ENCODE assay signal across 13 mouse cellular contexts in the genomic region with DNA sequence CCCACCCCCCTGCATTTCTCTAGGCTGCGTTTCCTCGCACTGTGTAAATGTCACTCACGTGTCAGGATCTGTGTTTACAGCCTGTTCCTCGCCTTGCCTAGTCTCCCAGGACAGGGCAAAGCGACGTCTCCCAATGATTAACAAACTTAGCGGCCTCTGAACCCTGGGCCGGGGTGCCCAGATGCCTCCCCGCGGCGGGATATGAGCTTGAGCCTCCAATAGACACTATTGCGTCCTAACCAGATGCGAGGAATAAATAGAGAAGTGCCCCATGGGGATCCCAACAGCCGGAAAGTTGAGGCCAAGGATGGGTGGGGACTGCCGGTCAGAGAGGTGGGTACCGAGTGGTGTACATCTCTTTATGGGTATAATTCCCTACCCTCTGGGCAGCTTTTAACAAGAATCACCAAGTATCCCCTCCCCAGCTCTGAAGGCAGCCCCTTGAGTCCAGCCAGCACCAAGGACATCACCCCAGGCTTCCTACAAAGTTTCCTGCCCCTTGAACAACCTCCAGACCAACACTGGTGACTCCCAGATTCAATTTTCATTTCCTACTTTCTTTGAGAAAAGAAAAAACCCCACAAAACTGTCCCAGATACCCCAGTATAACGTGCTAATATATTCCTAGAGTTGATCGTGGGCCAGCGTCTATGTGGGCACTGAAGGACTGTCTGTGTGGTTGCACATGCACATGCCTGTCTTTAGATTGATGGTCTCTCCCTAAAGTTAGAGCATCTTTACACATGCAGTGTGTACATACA. TPM values are rescaled to one million over a fixed set of nuclear protein-coding genes. Genes with fewer than 3 reads are reported as not detected.
A peak's percentile ranks its signal among the peaks of the same experiment; 100 is the strongest.
DNase-seq lines count a peak whose midpoint lies in the region; ATAC-seq lines count a peak whose summit lies in the region.
"Had no signal": no experiment of that assay in that cellular context is flagged by ENCODE, and none has a peak within 500 bp of the region (broad histone marks: within the 10 kb centered on the region; RNA-seq: fewer than 3 reads in every experiment).

No protein-coding gene starts in this region.

- H3K4me3 ChIP-seq in neural tube, embryonic 12.5 days, result 0 out of 2 replicates have a peak overlapping the region, but pooled peaks have one; percentile 25
- H3K4me3 ChIP-seq in neural tube, embryonic 15.5 days (replicated peaks), result no peak overlapping the region
- H3K4me3 ChIP-seq in limb, embryonic 12.5 days (replicated peaks), result peak overlapping the region; percentile 51

- H3K9ac ChIP-seq in neural tube, embryonic 12.5 days, result no peak overlapping the region
- H3K9ac ChIP-seq in neural tube, embryonic 15.5 days (replicated peaks), result no peak overlapping the region
- peak overlapping the region; percentile 76; the same call in 1 of the 2 replicates for H3K9ac ChIP-seq in limb, embryonic 12.5 days (replicated peaks)
- H3K9ac ChIP-seq: stomach, embryonic 15.5 days had no signal

- intact Hi-C loops in heart, postnatal 36 days (cut with DNase I), result no loop called here
- intact Hi-C loops in left cerebral cortex, postnatal 36 days (cut with DNase I), result no loop called here

- peak overlapping the region; percentile 57 for H3K4me2 ChIP-seq in neural tube, embryonic 12.5 days (replicated peaks)
- H3K4me2 ChIP-seq in neural tube, embryonic 15.5 days, result no peak overlapping the region
- peak overlapping the region; percentile 89 for H3K4me2 ChIP-seq in limb, embryonic 12.5 days

- ATAC-seq in neural tube, embryonic 12.5 days (ENCODE audit: low FRiP score, low read depth), result no peak
- no peak for ATAC-seq in neural tube, embryonic 15.5 days (ENCODE audit: low FRiP score)
- ATAC-seq in limb, embryonic 12.5 days (ENCODE audit: insufficient number of reproducible peaks, insufficient read depth, low FRiP score, low TSS enrichment, low read depth), result no peak

- under 1% methylated on average over 19 of the region's 19 CpGs for WGBS in neural tube, embryonic 12.5 days
- 1% methylated on average over 19 of the region's 19 CpGs for WGBS in neural tube, embryonic 15.5 days
- whole genome bisulfite sequencing in limb, embryonic 12.5 days, result 3% methylated on average over 19 of the region's 19 CpGs

- H3K9me3 ChIP-seq in neural tube, embryonic 12.5 days, result no peaks in the 10 kb centered on the region
- H3K9me3 ChIP-seq in neural tube, embryonic 15.5 days (replicated peaks), result no peaks in the 10 kb centered on the region
- H3K9me3 ChIP-seq in limb, embryonic 12.5 days, result no peaks in the 10 kb centered on the region
- H3K9me3 ChIP-seq: stomach, embryonic 15.5 days had no signal

- no peaks in the 10 kb centered on the region for H3K36me3 ChIP-seq in neural tube, embryonic 12.5 days
- H3K36me3 ChIP-seq in neural tube, embryonic 15.5 days, result no peaks in the 10 kb centered on the region
- H3K36me3 ChIP-seq in limb, embryonic 12.5 days, result no peaks in the 10 kb centered on the region
- H3K36me3 ChIP-seq: stomach, embryonic 15.5 days had no signal

- no peak overlapping the region for H3K27ac ChIP-seq in neural tube, embryonic 12.5 days
- H3K27ac ChIP-seq in neural tube, embryonic 15.5 days (replicated peaks), result no peak overlapping the region
- no peak overlapping the region for H3K27ac ChIP-seq in limb, embryonic 12.5 days
- H3K27ac ChIP-seq: stomach, embryonic 15.5 days had no signal

- peaks cover 100% of the 10 kb centered on the region for H3K27me3 ChIP-seq in neural tube, embryonic 12.5 days (replicated peaks)
- peaks cover 98% of the 10 kb centered on the region for H3K27me3 ChIP-seq in neural tube, embryonic 15.5 days (replicated peaks)
- peaks cover 96% of the 10 kb centered on the region for H3K27me3 ChIP-seq in limb, embryonic 12.5 days

- peaks cover 37% of the 10 kb centered on the region for H3K4me1 ChIP-seq in neural tube, embryonic 12.5 days
- H3K4me1 ChIP-seq in neural tube, embryonic 15.5 days, result peaks cover 34% of the 10 kb centered on the region
- H3K4me1 ChIP-seq in limb, embryonic 12.5 days (replicated peaks), result peaks cover 61% of the 10 kb centered on the region

- DNase-seq in heart, adult 11 months, result peak; percentile 83
- no peak for DNase-seq in heart, postnatal 36 days
- DNase-seq in ovary, postnatal 10 days (ENCODE audit: low spot score), result no peak
- DNase-seq in layer of hippocampus, adult 9-11 months, result no peak
- DNase-seq in left cerebral cortex, postnatal 36 days (ENCODE audit: low spot score in 2 of 2), result no peak
- DNase-seq: cerebellum, adult 9-10 months; left cerebral cortex, postnatal 4 days had no signal

RNA-seq across cellular contexts. Expression of gene Lhx2, which starts 9.8 kb away (rescaled TPM):
- not detected for total RNA-seq in heart, postnatal 36 days (2021)
- polyA plus RNA-seq in neural tube, embryonic 12.5 days (2016; fragmentation: Nextera tagmentation; extraction: Ambion mirVana), result 6.9 and 7.5 TPM in 2 replicates
- polyA plus RNA-seq in neural tube, embryonic 15.5 days (2015; fragmentation: Nextera tagmentation; extraction: Ambion mirVana), result 1.6 and 3.0 TPM in 2 replicates
- 36.9 and 42.7 TPM in 2 replicates for polyA plus RNA-seq in limb, embryonic 12.5 days (2016; fragmentation: Nextera tagmentation; extraction: Ambion mirVana)
- total RNA-seq in left cerebral cortex, postnatal 36 days (2021), result 10 to 100 TPM; 76.7 to 79.0 TPM
- total RNA-seq: gastrocnemius, adult 18-20 months; megakaryocyte progenitor cell, adult 5-6 weeks had no signal
